Mouse (Mus musculus): ENCODE results near the gene Cntrl.

- TF ChIP-seq CHD2 (IDR thresholded peaks at IDR 0.05; ENCODE audit: low read depth, low read length) = no peak
- no peak for TF ChIP-seq MAFK (IDR thresholded peaks at IDR 0.05; ENCODE audit: insufficient read depth, low read depth, low read length)
- no peak for TF ChIP-seq HCFC1 (IDR thresholded peaks at IDR 0.05; ENCODE audit: borderline replicate concordance, insufficient read depth, low read length)
- no peak for TF ChIP-seq ZNF384 (IDR thresholded peaks at IDR 0.05; ENCODE audit: low read depth, low read length)
- TF ChIP-seq ZC3H11A (IDR thresholded peaks at IDR 0.05; ENCODE audit: borderline replicate concordance, low read depth, low read length) = no peak
Observed at GRCm38 (mm10) chr2:35208931-35209665, 99.8 kb downstream of the Cntrl start.
